Mouse (Mus musculus): ENCODE data around the gene Foxb1. TPM values are rescaled to one million over a fixed set of nuclear protein-coding genes. Genes with fewer than 3 reads are reported as not detected.

Foxb1 gene
- polyA plus RNA-seq, 1 experiment from 2014 or later = 6.1 TPM

- Histone ChIP-seq H3K9me3 (ENCODE audit: control insufficient read depth, low read length) (no peaks in the 10 kb centered on the region), H3K36me3 (ENCODE audit: control insufficient read depth, insufficient read depth, low read length) (no peaks in the 10 kb centered on the region), H3K27ac (ENCODE audit: low read depth, low read length) (no peak overlapping the region; the same call in 1 of the 2 replicates), H3K27me3 (ENCODE audit: control insufficient read depth, insufficient read depth, low read length) (peaks cover 45% of the 10 kb centered on the region), H3K9ac (ENCODE audit: low read length) (no peak overlapping the region), H3K4me3 (ENCODE audit: low read depth, low read length) (no peak overlapping the region), H3K4me2 (peak overlapping the region; percentile 88), H3K4me1 (ENCODE audit: control insufficient read depth, insufficient read depth, low read length) (peaks cover 72% of the 10 kb centered on the region)
- ATAC-seq (ENCODE audit: low FRiP score) (peak; percentile 57), DNase-seq (ENCODE audit: low spot score, missing footprints) (peak; percentile 97)
- WGBS = 0% methylated on average over 8 of the region's 8 CpGs
These were observed 5.6 kb upstream of the Foxb1 start for GRCm38 (mm10) chr9:69766301-69766700.

GRCm38 (mm10) chr9:69765483-69766050 lies 4.8 kb upstream of the Foxb1 start:
- Histone ChIP-seq H3K27me3 (ENCODE audit: control insufficient read depth, insufficient read depth, low read length) (peaks cover 43% of the 10 kb centered on the region), H3K9ac (ENCODE audit: low read length) (0 out of 2 replicates have a peak overlapping the region, but pooled peaks have one; percentile 4), H3K36me3 (ENCODE audit: control insufficient read depth, insufficient read depth, low read length) (no peaks in the 10 kb centered on the region), H3K4me2 (peak overlapping the region; percentile 88), H3K4me1 (ENCODE audit: control insufficient read depth, insufficient read depth, low read length) (peaks cover 77% of the 10 kb centered on the region), H3K27ac (ENCODE audit: low read depth, low read length) (no peak overlapping the region; the same call in 1 of the 2 replicates), H3K4me3 (ENCODE audit: low read depth, low read length) (no peak overlapping the region), H3K9me3 (ENCODE audit: control insufficient read depth, low read length) (no peaks in the 10 kb centered on the region)
- ATAC-seq (ENCODE audit: low FRiP score) = no peak
- DNase-seq (ENCODE audit: low spot score, missing footprints) = peak; percentile 94
- 3% methylated on average over 8 of the region's 8 CpGs for WGBS

GRCm38 (mm10) chr9:69764586-69765482 lies 4.1 kb upstream of the Foxb1 start:
- H3K4me1 ChIP-seq (ENCODE audit: control insufficient read depth, insufficient read depth, low read length) = peaks cover 77% of the 10 kb centered on the region
- under 1% methylated on average over 42 of the region's 42 CpGs for WGBS
- peaks cover 43% of the 10 kb centered on the region for H3K27me3 ChIP-seq (ENCODE audit: control insufficient read depth, insufficient read depth, low read length)
- ATAC-seq (ENCODE audit: low FRiP score) = peak; percentile 13
- no peaks in the 10 kb centered on the region for H3K9me3 ChIP-seq (ENCODE audit: control insufficient read depth, low read length)
- peak; percentile 96 for DNase-seq (ENCODE audit: low spot score, missing footprints)
- peak overlapping the region; percentile 88 for H3K4me2 ChIP-seq
- H3K27ac ChIP-seq (ENCODE audit: low read depth, low read length) = peak overlapping the region; percentile 73
- no peaks in the 10 kb centered on the region for H3K36me3 ChIP-seq (ENCODE audit: control insufficient read depth, insufficient read depth, low read length)
- peak overlapping the region; percentile 56 for H3K4me3 ChIP-seq (ENCODE audit: low read depth, low read length)
- peak overlapping the region; percentile 69 for H3K9ac ChIP-seq (ENCODE audit: low read length)

DNA sequence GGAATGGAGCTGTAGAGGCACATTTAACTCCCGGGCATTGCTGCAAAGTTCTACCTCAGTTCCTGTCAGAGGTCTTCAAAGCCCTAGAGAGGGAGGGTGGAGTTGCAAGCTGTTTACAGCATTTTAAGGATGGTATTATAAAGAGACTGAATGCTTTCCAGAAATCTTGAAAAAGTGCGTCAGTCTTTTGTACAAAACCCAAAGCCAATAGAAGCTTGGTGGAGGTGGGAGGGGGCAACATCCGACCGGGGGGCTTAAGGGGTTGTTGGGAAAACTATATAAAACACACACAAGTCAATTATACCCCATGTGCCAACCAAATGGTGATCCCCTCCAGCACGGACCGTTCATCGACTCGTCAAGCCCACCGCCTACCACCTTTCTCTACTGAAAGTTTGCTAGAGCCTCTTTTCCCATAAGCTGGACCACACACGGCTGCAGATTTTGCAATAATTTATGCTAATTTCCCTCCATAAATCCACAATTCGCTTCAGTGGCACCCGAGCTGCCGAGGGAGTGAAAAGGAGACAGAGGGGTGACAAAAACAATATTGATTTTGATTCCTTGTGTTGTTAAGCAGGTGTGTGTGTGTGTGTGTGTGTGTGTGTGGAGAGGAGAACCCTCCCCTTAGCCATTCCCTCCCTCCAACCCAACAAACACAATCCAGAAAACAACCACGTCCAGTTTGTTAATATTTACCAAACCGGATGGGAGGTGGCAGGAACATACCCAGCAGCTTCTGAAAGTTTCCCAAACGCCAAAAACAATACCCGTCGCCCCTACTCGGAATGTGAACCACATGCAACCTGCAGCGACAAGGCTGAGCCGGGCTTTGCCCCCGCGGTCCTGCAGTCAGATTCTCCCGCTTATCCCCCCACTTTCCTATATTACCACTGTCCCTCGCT lies 3.2 kb upstream of the Foxb1 start:
- Histone ChIP-seq H3K9me3 (ENCODE audit: control insufficient read depth, low read length) (no peaks in the 10 kb centered on the region), H3K4me2 (peak overlapping the region; percentile 88), H3K36me3 (ENCODE audit: control insufficient read depth, insufficient read depth, low read length) (no peaks in the 10 kb centered on the region), H3K27me3 (ENCODE audit: control insufficient read depth, insufficient read depth, low read length) (peaks cover 34% of the 10 kb centered on the region), H3K9ac (ENCODE audit: low read length) (peak overlapping the region; percentile 69), H3K4me1 (ENCODE audit: control insufficient read depth, insufficient read depth, low read length) (peaks cover 77% of the 10 kb centered on the region), H3K4me3 (ENCODE audit: low read depth, low read length) (peak overlapping the region; percentile 56), H3K27ac (ENCODE audit: low read depth, low read length) (peak overlapping the region; percentile 73)
- DNase-seq (ENCODE audit: low spot score, missing footprints) (peak; percentile 91), ATAC-seq (ENCODE audit: low FRiP score) (no peak)
- under 1% methylated on average over 25 of the region's 25 CpGs for WGBS

DNA sequence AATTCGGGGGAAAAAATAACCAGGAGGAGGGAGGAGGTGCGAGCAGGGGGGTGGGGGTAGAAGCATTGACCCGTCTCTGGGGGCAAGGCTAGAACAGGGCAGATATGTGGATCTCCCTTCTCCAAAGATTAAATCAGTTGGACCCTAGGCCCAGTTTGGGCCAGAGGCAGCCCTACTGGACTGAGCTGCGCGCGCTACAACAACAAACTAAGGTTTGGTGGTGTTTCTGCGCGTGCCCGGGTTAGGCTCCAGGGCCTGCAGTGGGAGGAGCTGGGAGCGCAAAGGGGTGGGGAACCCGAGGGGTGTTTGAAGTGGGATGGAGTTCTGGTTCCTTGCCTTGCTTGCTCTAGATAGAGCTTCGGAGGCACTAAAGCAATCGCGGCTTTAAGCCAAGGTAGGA lies 2.0 kb upstream of the Foxb1 start:
- 0% methylated on average over 14 of the region's 14 CpGs for WGBS
- H3K27me3 ChIP-seq (ENCODE audit: control insufficient read depth, insufficient read depth, low read length) = peaks cover 23% of the 10 kb centered on the region
- H3K4me1 ChIP-seq (ENCODE audit: control insufficient read depth, insufficient read depth, low read length) = peaks cover 73% of the 10 kb centered on the region
- DNase-seq (ENCODE audit: low spot score, missing footprints) (peak; percentile 95), ATAC-seq (ENCODE audit: low FRiP score) (peak; percentile 8; the same call in 1 of the 2 replicates)
- H3K27ac ChIP-seq (ENCODE audit: low read depth, low read length) = peak overlapping the region; percentile 51; the same call in 1 of the 2 replicates
- no peaks in the 10 kb centered on the region for H3K36me3 ChIP-seq (ENCODE audit: control insufficient read depth, insufficient read depth, low read length)
- peak overlapping the region; percentile 88 for H3K4me2 ChIP-seq
- H3K4me3 ChIP-seq (ENCODE audit: low read depth, low read length) = peak overlapping the region; percentile 56
- peak overlapping the region; percentile 33; the same call in 1 of the 2 replicates for H3K9ac ChIP-seq (ENCODE audit: low read length)
- H3K9me3 ChIP-seq (ENCODE audit: control insufficient read depth, low read length) = no peaks in the 10 kb centered on the region

GRCm38 (mm10) chr9:69762221-69762620 lies 1.5 kb upstream of the Foxb1 start:
- peak overlapping the region; percentile 51; the same call in 1 of the 2 replicates for H3K27ac ChIP-seq (ENCODE audit: low read depth, low read length)
- ATAC-seq (ENCODE audit: low FRiP score) = no peak
- H3K4me3 ChIP-seq (ENCODE audit: low read depth, low read length) = peak overlapping the region; percentile 56
- peaks cover 19% of the 10 kb centered on the region for H3K27me3 ChIP-seq (ENCODE audit: control insufficient read depth, insufficient read depth, low read length)
- peaks cover 69% of the 10 kb centered on the region for H3K4me1 ChIP-seq (ENCODE audit: control insufficient read depth, insufficient read depth, low read length)
- peak; percentile 91 for DNase-seq (ENCODE audit: low spot score, missing footprints)
- under 1% methylated on average over 12 of the region's 12 CpGs for WGBS
- peak overlapping the region; percentile 88 for H3K4me2 ChIP-seq
- no peaks in the 10 kb centered on the region for H3K9me3 ChIP-seq (ENCODE audit: control insufficient read depth, low read length)
- no peaks in the 10 kb centered on the region for H3K36me3 ChIP-seq (ENCODE audit: control insufficient read depth, insufficient read depth, low read length)
- peak overlapping the region; percentile 21; the same call in 1 of the 2 replicates for H3K9ac ChIP-seq (ENCODE audit: low read length)

GRCm38 (mm10) chr9:69761569-69761968 lies 829 bp upstream of the Foxb1 start:
- H3K9me3 ChIP-seq (ENCODE audit: control insufficient read depth, low read length) = no peaks in the 10 kb centered on the region
- ATAC-seq (ENCODE audit: low FRiP score) = no peak
- H3K27me3 ChIP-seq (ENCODE audit: control insufficient read depth, insufficient read depth, low read length) = peaks cover 19% of the 10 kb centered on the region
- under 1% methylated on average over 10 of the region's 10 CpGs for WGBS
- H3K27ac ChIP-seq (ENCODE audit: low read depth, low read length) = no peak overlapping the region
- peak overlapping the region; percentile 88 for H3K4me2 ChIP-seq
- H3K36me3 ChIP-seq (ENCODE audit: control insufficient read depth, insufficient read depth, low read length) = no peaks in the 10 kb centered on the region
- DNase-seq (ENCODE audit: low spot score, missing footprints) = peak; percentile 87
- peak overlapping the region; percentile 56 for H3K4me3 ChIP-seq (ENCODE audit: low read depth, low read length)
- peaks cover 68% of the 10 kb centered on the region for H3K4me1 ChIP-seq (ENCODE audit: control insufficient read depth, insufficient read depth, low read length)
- peak overlapping the region; percentile 21; the same call in 1 of the 2 replicates for H3K9ac ChIP-seq (ENCODE audit: low read length)

GRCm38 (mm10) chr9:69759721-69760221 lies 969 bp downstream of the Foxb1 start:
- H3K27me3 ChIP-seq (ENCODE audit: control insufficient read depth, insufficient read depth, low read length) = peaks cover 17% of the 10 kb centered on the region
- peak overlapping the region; percentile 56 for H3K4me3 ChIP-seq (ENCODE audit: low read depth, low read length)
- H3K4me2 ChIP-seq = peak overlapping the region; percentile 88
- ATAC-seq (ENCODE audit: low FRiP score) (no peak), DNase-seq (ENCODE audit: low spot score, missing footprints) (peak; percentile 97)
- peak overlapping the region; percentile 78 for H3K9ac ChIP-seq (ENCODE audit: low read length)
- peak overlapping the region; percentile 42 for H3K27ac ChIP-seq (ENCODE audit: low read depth, low read length)
- H3K4me1 ChIP-seq (ENCODE audit: control insufficient read depth, insufficient read depth, low read length) = peaks cover 68% of the 10 kb centered on the region
- WGBS = under 1% methylated on average over 44 of the region's 44 CpGs
- no peaks in the 10 kb centered on the region for H3K36me3 ChIP-seq (ENCODE audit: control insufficient read depth, insufficient read depth, low read length)
- H3K9me3 ChIP-seq (ENCODE audit: control insufficient read depth, low read length) = no peaks in the 10 kb centered on the region
